Mouse (Mus musculus) erythroblast, embryonic 14.5 days (primary cell): Measurements from ENCODE around the gene Stoml1. TPM values are rescaled to one million over a fixed set of nuclear protein-coding genes. Genes with fewer than 3 reads are reported as not detected.

Source experiments
- H3K27me3 ChIP-seq: 2 replicates; pipeline ENCODE4 v1.6.1; 2012; ENCODE audit warnings: inconsistent platforms; ENCODE audit not compliant: control insufficient read depth
- H3K36me3 ChIP-seq: 2 replicates; pipeline ENCODE4 v1.6.1; 2012; ENCODE audit warnings: mild to moderate bottlenecking, inconsistent platforms; ENCODE audit not compliant: control insufficient read depth
- H3K4me1 ChIP-seq: 2 replicates; pipeline ENCODE4 v1.6.1; 2012; ENCODE audit warnings: inconsistent platforms; ENCODE audit not compliant: control insufficient read depth
- H3K4me3 ChIP-seq: replicated peaks from 2 replicates; pipeline ENCODE3; 2012; ENCODE audit warnings: moderate library complexity, mild to moderate bottlenecking, inconsistent platforms
- H3K9me3 ChIP-seq: 2 replicates; pipeline ENCODE4 v1.6.1; 2012; ENCODE audit warnings: low read length, inconsistent platforms, mixed read lengths; ENCODE audit not compliant: control insufficient read depth
- GATA1 ChIP-seq: IDR thresholded peaks from 2 replicates; pipeline ENCODE4 v1.6.1; 2012; ENCODE audit warnings: low read length, inconsistent platforms, mixed read lengths
- TAL1 ChIP-seq: IDR thresholded peaks from 3 replicates; pipeline ENCODE4 v1.6.1; 2012; ENCODE audit warnings: low read length, inconsistent platforms, mixed read lengths
- polyA plus RNA-seq: library from polyadenylated mRNA; stranded (reverse); fragments of >175 nt; gene quantifications from 2 replicates; pipeline ENCODE4 v1.2.3, GENCODE M21; 2012

Stoml1 gene
- polyA plus RNA-seq, 1 experiment, result not detected

- no peaks in the 10 kb centered on the region for H3K9me3 ChIP-seq
- H3K4me3 ChIP-seq, result no peak overlapping the region
- no peaks in the 10 kb centered on the region for H3K36me3 ChIP-seq
- H3K4me1 ChIP-seq, result peaks cover 15% of the 10 kb centered on the region
- no peak for TF ChIP-seq GATA1
- no peak for TF ChIP-seq TAL1
- no peaks in the 10 kb centered on the region; the same call in 1 of the 2 replicates for H3K27me3 ChIP-seq
Observed at GRCm38 (mm10) chr9:58283431-58283830, 30.5 kb downstream of the Stoml1 start.

GRCm38 (mm10) chr9:58289090-58289489 is 36.1 kb downstream of the Stoml1 start:
- no peaks in the 10 kb centered on the region; the same call in 1 of the 2 replicates for H3K27me3 ChIP-seq
- no peak for TF ChIP-seq TAL1
- TF ChIP-seq GATA1, result no peak

DNA sequence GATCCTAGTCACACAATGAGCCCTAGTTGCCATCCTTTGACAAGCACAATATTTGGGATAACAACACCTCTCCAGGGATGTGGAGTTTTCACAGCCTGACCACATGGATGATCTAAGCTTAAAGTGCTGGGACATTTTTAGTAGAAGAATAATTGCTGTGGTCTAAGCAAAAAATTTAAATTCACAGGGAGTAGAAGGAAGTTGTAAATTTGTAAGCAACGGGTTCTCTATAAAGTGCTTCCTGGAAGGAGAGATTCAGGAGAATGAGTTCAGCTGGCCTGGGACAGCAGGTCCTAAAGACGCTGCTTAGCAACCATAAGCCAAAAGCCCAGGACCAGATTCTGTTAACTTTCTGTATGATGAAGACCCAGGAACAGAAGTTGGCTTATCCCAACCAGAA is 36.9 kb downstream of the Stoml1 start:
- H3K36me3 ChIP-seq, result no peaks in the 10 kb centered on the region
- TF ChIP-seq GATA1 (no peak), TAL1 (no peak)
- no peaks in the 10 kb centered on the region; the same call in 1 of the 2 replicates for H3K27me3 ChIP-seq
- no peak overlapping the region for H3K4me3 ChIP-seq
- no peaks in the 10 kb centered on the region for H3K4me1 ChIP-seq
- no peaks in the 10 kb centered on the region for H3K9me3 ChIP-seq

More at GRCm38 (mm10) chr9:58289090-58289489, 36.1 kb downstream of the Stoml1 start:
- Histone ChIP-seq H3K9me3 (no peaks in the 10 kb centered on the region), H3K36me3 (no peaks in the 10 kb centered on the region), H3K4me3 (no peak overlapping the region), H3K4me1 (no peaks in the 10 kb centered on the region)

GRCm38 (mm10) chr9:58294527-58294926 is 41.6 kb downstream of the Stoml1 start:
- Histone ChIP-seq H3K4me3 (no peak overlapping the region), H3K9me3 (no peaks in the 10 kb centered on the region), H3K27me3 (no peaks in the 10 kb centered on the region; the same call in 1 of the 2 replicates), H3K4me1 (no peaks in the 10 kb centered on the region; the same call in 1 of the 2 replicates), H3K36me3 (no peaks in the 10 kb centered on the region)
- TF ChIP-seq GATA1 (no peak), TAL1 (no peak)

GRCm38 (mm10) chr9:58295345-58295744 is 42.4 kb downstream of the Stoml1 start:
- TF ChIP-seq TAL1 (no peak), GATA1 (no peak)
- H3K9me3 ChIP-seq, result no peaks in the 10 kb centered on the region
- H3K36me3 ChIP-seq, result no peaks in the 10 kb centered on the region
- no peaks in the 10 kb centered on the region; the same call in 1 of the 2 replicates for H3K27me3 ChIP-seq
- H3K4me1 ChIP-seq, result no peaks in the 10 kb centered on the region; the same call in 1 of the 2 replicates
- H3K4me3 ChIP-seq, result no peak overlapping the region

- H3K4me3 ChIP-seq, result no peak overlapping the region
- no peaks in the 10 kb centered on the region for H3K36me3 ChIP-seq
- H3K27me3 ChIP-seq, result no peaks in the 10 kb centered on the region; the same call in 1 of the 2 replicates
- no peaks in the 10 kb centered on the region; the same call in 1 of the 2 replicates for H3K4me1 ChIP-seq
- no peaks in the 10 kb centered on the region for H3K9me3 ChIP-seq
- TF ChIP-seq GATA1 (no peak), TAL1 (no peak)
Observed at GRCm38 (mm10) chr9:58295766-58296361, 42.9 kb downstream of the Stoml1 start.

- H3K36me3 ChIP-seq, result no peaks in the 10 kb centered on the region
- no peaks in the 10 kb centered on the region; the same call in 1 of the 2 replicates for H3K4me1 ChIP-seq
- no peaks in the 10 kb centered on the region; the same call in 1 of the 2 replicates for H3K27me3 ChIP-seq
- no peak for TF ChIP-seq TAL1
- no peak for TF ChIP-seq GATA1
- no peaks in the 10 kb centered on the region for H3K9me3 ChIP-seq
- H3K4me3 ChIP-seq, result no peak overlapping the region
Observed at GRCm38 (mm10) chr9:58297065-58297464, 44.1 kb downstream of the Stoml1 start.

DNA sequence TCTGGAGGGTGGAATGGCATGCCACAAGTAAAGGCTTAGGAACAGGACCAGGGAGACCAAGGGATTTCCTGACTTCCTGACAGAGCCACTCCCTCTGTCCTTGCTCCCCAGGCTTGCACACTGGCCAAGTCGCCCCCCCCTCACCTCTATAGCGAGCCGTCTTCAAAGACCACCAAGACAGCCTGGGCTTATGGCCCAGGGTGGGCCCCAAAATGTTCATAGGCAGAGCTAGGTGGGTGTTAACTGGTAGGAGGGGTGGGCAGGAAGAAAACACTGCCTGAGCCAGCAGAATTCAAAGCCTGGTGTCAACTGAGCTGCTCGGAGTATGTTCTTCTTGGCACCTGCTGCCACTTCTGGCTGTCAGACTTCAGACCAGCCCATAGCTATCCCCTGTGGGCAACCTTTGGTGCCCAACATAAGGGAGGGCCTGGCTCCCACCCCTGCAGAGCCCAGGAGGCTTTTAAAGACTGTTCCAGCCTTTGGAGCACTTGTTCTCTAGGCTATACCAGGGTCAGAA is 45.1 kb downstream of the Stoml1 start:
- H3K27me3 ChIP-seq, result no peaks in the 10 kb centered on the region
- no peak overlapping the region for H3K4me3 ChIP-seq
- H3K4me1 ChIP-seq, result no peaks in the 10 kb centered on the region; the same call in 1 of the 2 replicates
- H3K36me3 ChIP-seq, result no peaks in the 10 kb centered on the region
- no peak for TF ChIP-seq GATA1
- no peak for TF ChIP-seq TAL1
- no peaks in the 10 kb centered on the region for H3K9me3 ChIP-seq

- Histone ChIP-seq H3K9me3 (no peaks in the 10 kb centered on the region), H3K4me3 (no peak overlapping the region), H3K4me1 (no peaks in the 10 kb centered on the region; the same call in 1 of the 2 replicates), H3K36me3 (no peaks in the 10 kb centered on the region), H3K27me3 (no peaks in the 10 kb centered on the region)
- TF ChIP-seq GATA1, result no peak
- no peak for TF ChIP-seq TAL1
Observed at GRCm38 (mm10) chr9:58299356-58299799, 46.4 kb downstream of the Stoml1 start.

DNA sequence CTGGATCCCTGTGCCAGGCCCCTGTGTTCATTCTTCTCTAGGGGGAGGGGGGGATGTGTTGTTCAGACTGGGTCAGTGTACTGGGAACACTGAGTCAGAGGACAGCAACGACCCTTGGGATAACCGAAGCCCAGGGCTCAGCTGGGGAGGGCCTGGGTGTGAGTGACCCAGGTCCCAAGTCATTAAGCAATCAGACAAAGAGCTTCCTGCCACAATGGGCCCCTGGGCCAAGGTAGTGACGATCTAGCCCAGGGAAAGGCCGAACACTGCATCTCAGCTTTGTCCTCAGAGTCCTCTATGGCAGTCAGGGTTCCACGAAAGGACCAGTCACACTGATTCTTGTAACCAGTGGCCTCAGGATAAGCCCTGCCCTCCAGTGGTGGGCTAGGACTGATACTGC is 50.2 kb downstream of the Stoml1 start:
- H3K4me3 ChIP-seq, result no peak overlapping the region
- TF ChIP-seq GATA1, result no peak
- no peak for TF ChIP-seq TAL1
- H3K9me3 ChIP-seq, result no peaks in the 10 kb centered on the region
- no peaks in the 10 kb centered on the region for H3K27me3 ChIP-seq
- no peaks in the 10 kb centered on the region for H3K4me1 ChIP-seq
- H3K36me3 ChIP-seq, result no peaks in the 10 kb centered on the region
